Mouse (Mus musculus) T-helper 17 cell (primary cell): ENCODE measurements around the gene 4933409G03Rik.
"Not testable (repeated sequence)": the region's sequence is repeated elsewhere in the genome, so short reads cannot be mapped to it uniquely, and the experiment has no call there.

Experiments
- in situ Hi-C, 2 experiments: fragments of 300-600 bp; cut with MboI, MseI; formaldehyde crosslinking; loops; 1 replicate in 1 of 2; 2 replicates in 1 of 2; pipeline ENCODE4 v1.15.1; 2025; ENCODE audit warnings: high pct_unique_total_duplicates in 2 of 2

4933409G03Rik gene

DNA sequence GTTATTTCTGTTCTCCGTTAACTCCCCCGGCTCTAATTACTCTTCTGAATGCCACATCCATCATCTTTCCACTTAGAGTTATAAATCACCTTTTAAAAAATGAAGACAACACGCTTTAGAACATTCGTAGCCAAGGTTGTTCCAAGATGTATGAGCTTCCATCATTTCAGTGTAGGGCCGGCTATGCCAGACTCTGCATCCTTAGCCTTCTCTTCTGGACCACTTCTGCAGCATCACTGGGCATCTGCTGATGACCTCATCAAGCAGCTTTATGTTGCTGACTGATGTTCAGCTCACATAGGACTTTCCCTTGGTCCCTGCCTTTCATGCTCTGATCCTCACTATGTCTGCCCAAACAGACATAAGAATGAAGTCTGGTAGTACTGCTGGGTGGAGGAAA is at the start of gene 4933409G03Rik:
Gene 4933409G03Rik (plus strand): TSS at position 301 of the 400 bp plus-strand sequence.
- in situ Hi-C loops, result no loop called here

DNA sequence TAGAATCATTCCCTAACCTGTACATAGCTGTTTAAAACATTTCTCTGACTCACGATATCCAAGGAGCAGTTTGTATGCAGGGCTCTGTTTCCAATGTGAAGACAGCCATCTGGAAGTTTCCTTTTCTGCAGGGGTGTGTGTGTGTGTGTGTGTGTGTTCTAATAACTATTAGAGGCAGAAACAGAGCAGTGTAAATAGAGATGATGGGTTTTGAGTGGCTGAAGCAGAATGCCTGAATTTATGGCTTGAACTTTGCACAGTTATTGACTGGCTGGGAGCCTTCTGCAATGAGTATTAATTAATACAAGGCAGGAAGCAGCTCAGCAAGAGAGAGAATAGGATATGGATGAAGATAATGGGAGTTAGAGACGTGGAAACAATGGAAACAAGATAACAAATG is 38.0 kb upstream of the 4933409G03Rik start:
- in situ Hi-C loops, result no loop called here

DNA sequence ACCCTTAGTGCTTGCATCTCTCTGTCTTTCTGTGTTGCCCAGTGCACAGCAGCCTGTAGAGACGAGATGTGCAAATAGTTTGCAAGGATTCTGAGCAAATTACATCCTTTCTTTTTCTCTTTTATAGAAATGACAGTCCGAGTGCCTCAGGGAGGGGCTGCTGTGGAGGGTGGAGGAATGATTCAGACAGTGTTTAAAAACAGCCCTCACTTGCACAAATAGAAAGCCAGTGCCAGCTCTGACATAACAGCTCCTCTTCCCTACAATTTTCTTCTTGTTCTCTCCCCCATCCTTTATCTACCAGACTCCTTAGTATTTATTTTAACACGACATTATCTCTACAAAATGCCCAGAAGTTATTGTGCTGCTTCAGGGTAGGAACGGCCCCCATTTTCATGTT is 21.4 kb upstream of the 4933409G03Rik start:
- in situ Hi-C loops, result loop anchor here (10.0 to 25.0 kb wide), 3 partner anchors 501 to 876 kb away; no protein-coding TSS in a partner anchor

GRCm38 (mm10) chr2:68563331-68563730 is 18.9 kb upstream of the 4933409G03Rik start:
- in situ Hi-C loops, result loop anchor here (10.0 to 25.0 kb wide), 3 partner anchors 499 to 874 kb away; no protein-coding TSS in a partner anchor

- in situ Hi-C loops, result loop anchor here (5.0 to 25.0 kb wide), 5 partner anchors 179 to 869 kb away; no protein-coding TSS in a partner anchor
Observed at GRCm38 (mm10) chr2:68568361-68568760, 13.9 kb upstream of the 4933409G03Rik start.

DNA sequence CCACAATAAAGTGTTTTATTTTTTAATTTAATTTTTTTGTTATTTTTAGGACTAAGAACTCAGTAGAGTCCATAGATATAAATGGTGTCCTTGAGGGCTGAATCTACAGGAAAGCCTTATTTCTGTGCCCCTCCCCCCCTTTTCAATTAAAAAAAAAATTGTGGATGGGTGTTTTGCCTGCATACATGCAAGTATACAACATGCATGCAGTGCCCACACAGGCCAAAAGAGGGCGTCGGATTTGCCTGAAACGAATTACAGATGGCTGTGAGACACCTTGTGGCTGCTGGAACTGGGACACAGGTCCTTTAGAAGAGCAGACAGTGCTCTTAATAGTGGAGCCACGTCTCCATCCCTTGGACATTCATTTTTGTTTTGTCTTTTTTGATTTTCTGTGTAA is 9.9 kb upstream of the 4933409G03Rik start:
- in situ Hi-C loops, result loop anchor here in 1 of 2 experiments (25.0 kb wide), 2 partner anchors 490 to 865 kb away; no protein-coding TSS in a partner anchor

DNA sequence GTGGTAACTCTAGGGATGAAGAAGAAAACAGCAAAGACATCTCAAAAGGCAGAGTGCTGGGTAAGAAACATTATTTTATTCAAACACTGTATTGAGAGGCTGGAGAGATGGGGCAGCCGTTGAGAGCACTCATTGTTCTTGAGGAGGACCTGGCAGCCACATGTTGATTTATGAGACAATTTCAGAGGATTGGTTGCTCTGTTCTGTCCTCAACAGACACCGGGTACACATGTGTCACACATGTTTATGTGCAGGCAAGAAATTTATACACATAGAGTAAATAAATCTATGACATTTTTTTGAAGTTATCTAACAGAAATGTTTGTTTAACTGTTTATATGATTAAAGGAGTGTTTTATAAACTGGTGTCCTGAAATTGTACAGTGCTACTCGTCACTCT is 10.6 kb downstream of the 4933409G03Rik start:
- in situ Hi-C loops, result no loop called here

DNA sequence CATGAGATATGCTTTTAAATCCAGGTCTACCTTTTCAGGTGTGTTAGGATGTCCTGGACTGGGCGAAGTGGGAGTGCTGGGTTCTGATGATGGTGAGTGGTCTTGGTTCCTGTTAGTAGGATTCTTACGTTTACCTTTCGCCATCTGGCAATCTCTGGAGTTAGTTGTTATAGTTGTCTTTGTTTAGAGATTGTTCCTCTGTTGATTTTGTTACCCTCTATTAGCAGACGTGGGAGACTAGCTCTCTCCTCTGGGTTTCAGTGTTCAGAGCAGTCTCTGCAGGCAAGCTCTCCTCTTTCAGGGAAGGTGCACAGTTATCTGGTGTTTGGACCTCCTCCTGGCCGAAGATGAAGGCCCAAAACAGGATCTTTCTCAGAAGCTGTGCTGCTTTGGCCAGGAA is 74.0 kb downstream of the 4933409G03Rik start, which contains the start of gene 4932414N04Rik:
Gene 4932414N04Rik (plus strand): TSS at position 301 of the 400 bp plus-strand sequence.
- in situ Hi-C loops, result not testable (repeated sequence)
